Mouse (Mus musculus) layer of hippocampus, adult 9-11 months (tissue): ENCODE results near the gene Psmb4.
"Not testable (repeated sequence)": the region's sequence is repeated elsewhere in the genome, so short reads cannot be mapped to it uniquely, and the experiment has no call there.

Experiments
- DNase-seq: peaks from one replicate; pipeline ENCODE4 v3.0.0; 2022

Gene Psmb4

DNA sequence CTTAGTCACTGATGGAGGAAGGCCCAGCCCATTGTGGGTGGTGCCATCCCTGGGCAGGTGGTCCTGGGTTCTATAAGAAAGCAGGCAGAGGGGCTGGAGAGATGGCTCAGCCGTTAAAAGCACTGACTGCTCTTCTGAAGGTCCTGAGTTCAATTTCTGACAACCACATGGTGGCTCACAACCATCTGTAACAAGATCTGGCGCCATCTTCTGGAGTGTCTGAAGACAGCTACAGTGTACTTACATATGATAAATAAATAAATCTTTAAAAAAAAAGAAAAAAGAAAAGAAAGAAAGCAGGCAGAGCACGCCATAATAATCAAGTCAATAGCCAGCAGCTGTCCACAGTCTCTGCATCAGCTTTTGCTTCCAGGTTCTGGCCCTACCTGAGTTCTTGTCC is 18.0 kb upstream of the Psmb4 start:
- not testable (repeated sequence) for DNase-seq

DNA sequence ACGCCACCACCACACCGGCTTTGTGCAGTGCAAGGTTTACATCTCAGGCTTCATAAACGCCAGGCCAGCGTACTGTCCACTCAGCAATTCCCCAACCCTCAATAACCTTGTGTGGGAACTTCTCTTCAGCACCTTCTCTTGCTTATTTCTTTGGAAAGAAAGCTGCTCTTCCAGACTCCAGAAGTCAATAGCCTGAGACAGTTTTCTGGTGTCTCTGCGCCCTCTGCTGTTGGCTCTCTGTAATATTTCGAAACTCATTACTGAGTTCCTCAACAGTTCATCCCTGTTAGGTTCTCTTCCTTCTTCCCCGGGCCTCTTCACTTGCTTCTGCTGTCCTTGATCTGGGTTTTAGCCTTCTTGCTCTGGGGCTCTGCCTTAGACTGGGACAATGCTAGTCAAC is 16.0 kb upstream of the Psmb4 start:
- peak; percentile 42 for DNase-seq

DNA sequence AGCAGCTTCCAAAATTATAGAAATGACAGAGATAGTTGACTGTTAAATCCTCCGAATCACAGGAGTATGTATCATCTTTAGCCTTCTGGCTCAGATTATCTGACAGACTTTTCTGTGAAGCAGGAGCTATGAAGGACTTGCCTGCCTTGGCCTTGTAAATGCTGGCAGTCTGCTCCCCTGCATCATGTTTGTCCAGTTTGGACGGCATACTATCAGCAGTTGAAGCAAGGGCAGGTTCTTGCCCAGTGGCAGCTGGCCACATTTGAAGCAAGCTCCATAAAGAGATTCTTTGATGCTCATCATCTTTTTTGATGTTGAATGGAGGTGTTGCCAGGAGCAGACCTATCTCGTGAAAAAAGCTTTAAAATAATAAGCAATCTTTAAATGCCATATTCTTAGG is 7.3 kb upstream of the Psmb4 start:
- no peak for DNase-seq

DNA sequence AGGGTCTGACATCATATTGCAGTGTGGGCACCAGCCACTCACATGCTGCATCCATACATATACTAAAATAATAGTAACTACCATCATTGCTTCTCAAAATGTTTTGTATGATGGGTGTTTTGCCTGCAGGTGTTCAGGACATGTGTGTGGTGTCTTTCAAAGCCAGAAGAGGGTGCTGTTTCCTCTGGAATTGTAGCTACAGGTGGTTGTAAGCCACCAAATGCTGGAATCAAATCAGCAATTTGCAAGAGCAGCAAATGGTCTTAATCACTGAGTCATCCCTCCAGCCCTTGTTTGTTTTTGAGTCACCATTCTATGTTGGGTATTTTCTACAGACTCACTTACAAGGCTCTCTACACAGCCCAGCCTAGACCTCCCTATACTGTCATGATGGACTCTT is 1.8 kb upstream of the Psmb4 start:
- DNase-seq, result no peak

DNA sequence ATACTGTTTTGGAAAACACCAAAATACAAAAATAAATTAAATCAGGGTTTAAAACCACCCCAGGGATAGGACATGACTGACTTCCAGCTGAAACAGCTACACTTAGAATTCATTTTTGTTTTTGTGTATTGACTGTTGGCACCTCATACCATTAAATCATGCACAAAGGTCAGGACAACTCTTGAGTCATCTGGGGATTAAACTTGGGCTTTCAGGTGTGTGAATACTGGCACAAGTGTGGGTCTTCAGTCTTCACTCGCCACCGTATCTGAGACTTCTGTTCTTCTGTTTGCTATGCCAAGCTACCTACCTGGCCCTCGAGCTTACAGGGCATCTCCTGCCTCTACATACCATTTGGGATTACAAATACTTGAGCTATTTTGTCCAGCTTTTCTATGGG is 4.2 kb downstream of the Psmb4 start:
- no peak for DNase-seq

DNA sequence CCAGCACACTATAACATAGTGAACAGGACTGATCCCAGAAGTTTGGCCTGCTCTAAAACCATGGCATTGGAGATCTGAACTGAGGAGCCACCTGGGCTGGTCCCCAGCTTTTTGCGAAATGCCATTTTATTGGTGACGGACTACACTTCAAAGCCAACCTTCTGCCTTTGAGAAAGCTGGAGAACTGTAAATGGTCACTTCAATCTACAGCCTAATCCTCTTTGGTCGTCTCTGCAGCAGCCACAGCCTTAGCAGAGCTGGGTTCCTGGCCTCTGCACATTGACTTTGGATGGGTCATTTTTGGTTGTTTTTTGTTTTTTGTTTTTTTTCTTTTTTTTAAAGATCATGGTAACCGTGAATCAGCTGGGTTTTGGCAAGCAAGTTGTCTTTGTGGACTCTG is 4.9 kb downstream of the Psmb4 start:
- DNase-seq, result no peak

DNA sequence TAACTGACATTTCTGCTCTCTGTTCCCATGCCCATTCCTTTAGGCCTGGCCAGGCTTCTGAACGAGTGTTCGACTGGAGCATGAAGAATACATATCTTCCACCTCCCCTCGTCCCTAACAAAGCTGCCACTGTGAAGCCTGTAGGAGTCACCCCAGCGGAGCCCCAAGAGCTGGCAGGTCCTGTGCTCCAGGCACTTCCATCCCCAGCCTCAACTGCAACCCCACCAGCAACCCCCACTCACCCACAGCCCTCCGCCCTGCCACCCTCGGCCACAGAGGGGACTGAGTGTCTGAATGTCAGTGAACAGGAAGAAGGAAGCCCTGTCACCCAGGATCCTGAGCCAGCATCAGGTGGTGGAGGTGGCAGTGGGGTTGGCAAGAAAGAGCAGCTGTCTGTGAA is 8.1 kb downstream of the Psmb4 start:
- DNase-seq, result no peak

DNA sequence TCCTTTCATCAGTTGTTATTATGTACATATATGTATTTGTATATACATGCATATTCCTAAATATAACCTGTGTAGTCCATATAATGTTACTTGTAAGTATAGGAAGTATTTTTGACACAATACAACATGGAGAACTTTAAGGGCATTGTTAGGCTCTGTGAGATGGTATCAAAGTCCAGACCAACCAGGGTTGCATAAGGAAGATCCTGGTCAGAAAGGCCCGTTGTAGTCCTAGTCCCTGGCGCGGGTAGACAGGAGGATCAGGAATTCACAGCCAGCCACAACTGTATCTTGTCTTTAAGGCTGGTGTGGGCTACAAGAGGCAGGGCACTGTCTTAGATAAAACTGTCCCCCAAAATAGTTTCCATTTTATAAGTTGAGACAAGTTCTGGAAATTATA is 17.8 kb downstream of the Psmb4 start:
- no peak for DNase-seq

DNA sequence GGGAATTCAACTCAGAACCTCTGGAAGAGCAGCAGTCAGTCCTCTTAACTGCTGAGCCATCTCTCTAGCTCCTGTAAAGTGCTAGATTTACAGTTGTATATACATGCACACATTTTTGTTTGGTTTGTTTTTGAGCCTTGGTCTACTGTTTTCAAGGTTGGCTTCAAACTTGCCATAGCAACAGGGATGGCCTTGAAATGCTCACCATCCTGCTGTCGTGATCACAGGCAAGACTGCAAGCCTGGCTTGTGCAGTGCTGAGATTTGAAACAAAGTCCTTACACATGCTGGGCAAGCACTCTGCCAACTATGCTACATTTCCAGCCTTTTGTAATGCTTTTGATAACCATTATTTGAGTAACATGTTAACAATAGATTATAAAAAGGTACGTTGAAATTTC is 27.3 kb downstream of the Psmb4 start:
- DNase-seq, result no peak

DNA sequence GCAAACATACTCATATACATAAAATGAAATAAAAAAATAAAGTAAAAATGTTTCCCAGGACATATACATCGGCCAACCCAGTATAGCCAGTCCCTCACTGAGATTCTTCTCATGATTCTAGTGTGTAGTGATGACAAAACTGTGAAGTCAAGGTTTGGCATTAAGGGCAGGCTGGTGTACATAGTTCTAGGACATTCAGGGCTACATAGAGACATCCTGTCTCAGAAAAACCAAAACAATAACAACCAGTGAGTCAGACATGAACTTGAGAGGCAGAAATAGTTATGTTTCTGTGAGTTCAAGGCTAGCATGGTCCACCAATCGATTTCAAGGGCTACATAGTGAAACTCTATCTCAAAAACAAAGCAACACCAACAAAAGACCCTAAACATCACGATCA is 34.5 kb downstream of the Psmb4 start:
- no peak for DNase-seq

DNA sequence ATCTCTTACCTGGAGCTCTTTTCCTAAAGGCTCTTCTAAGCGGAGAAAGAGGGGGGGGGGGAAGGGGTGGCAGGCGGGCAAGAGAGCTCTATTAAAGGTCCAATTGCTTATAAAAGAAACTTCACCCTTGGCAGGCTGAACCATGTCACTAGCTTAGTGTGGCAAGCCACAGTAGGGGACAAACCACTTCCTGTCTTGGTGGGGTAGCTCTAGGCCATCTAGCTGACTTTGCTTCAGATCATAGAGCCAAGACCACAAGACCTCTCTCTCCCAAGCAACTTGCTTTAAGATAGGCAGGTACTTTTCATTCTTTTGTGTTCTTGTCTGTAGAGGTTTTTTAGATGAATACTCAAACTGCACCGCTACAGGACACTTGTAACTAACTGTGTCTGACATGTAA is 35.0 kb downstream of the Psmb4 start:
- no peak for DNase-seq

DNA sequence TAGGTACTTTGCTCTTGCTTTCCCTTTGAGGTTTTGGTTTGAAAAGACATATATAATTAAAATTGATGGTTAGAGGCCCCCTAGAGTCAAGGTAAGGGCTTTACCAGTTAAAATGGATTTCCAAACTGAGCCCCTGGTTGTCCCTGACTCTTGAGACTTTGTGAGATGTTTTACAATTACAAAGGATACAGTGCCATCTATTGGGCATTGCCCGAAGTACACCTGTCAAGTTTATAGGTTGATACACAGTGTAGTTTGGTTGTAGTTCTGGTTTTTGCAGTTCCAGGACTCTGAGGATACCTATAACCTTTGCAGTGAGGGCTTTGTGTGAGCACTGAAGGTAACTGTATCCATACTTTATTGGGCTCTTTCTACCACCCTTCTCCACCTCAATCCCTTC is 37.4 kb downstream of the Psmb4 start:
- DNase-seq, result peak; percentile 47

DNA sequence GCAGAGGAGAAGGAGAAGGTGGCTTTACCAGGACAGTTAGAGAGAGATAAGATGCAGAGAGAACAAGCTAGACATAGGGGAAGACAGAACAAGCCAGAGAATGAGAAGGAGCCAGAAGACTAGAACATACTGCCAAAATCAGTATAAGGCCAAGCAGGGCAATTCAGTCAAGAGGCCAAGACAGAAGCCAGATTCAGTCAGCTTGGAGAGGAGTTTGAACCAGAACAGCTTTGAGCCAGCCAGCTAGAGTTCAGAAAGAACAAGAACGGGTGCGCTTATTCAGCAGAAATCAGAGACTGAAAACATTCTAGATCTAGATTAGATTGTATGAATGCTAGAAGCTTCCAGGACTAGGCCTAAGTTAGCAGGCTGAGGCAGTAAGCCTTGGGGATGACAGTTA is 39.4 kb downstream of the Psmb4 start:
- no peak for DNase-seq

DNA sequence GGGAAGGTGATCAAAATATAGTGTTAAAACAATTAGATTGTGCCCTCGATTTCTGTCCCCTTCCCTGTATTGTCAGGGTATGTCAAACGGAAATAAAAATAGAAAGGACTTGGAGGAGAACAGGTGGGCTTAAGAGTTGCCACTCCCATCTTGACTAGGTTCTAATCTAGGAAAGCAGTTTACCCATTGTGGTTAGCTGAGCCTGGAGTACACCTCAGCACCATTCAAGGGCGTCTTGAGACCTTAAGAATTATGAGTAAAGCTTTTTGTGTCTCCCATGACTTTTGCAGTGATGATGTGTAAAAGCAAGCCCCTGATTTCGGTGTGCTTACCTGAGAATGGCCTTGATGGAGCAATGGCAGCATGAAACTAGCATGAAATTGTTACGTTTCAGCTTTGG is 47.7 kb downstream of the Psmb4 start:
- no peak for DNase-seq

DNA sequence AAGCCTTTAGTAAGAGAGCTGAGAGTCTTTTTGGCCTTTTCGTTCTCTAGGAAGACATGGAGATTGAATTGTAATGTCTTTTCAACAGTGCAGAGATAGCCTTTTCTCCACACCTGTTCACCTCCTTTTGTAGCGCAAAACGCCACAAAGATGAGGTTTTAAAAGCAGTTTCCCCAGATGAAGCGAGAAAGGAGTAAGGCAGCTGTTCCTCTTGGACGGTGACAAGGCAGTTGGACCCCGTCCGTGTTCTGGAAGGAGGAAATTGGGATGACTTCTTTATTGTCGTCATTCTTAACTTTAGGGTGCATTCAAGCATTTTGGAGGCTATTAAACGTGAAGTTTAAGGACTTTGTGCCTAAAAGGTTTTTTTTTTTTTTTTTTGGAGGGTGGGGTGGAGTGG is 48.1 kb downstream of the Psmb4 start:
- no peak for DNase-seq

DNA sequence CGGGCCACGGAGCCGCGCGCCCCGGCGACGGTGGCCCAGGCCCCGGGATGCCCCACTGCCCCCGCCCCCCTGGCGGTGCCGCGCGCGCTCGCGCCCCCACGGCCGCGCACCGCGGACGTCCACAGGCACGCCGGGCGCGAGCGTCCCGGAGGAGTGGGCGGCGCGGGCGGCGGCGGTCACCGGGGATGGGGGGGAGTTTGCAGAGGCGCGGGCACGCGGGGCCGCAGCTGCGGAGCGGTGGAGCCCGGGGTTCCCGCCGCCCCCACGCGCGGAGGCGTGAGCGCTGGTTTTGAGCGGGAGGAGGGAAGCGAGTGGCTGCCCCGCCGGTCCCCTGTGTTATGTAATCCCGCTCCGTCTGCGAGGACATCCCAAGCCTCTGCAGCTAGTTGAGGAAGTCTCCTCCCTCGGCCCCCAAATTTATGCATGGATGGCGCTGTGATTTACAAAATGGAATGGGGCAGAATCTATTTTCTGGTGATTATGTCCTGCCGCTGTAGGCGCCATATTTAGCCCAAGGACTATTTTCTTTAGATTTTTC is 48.7 kb downstream of the Psmb4 start:
- peak; percentile 93 for DNase-seq

DNA sequence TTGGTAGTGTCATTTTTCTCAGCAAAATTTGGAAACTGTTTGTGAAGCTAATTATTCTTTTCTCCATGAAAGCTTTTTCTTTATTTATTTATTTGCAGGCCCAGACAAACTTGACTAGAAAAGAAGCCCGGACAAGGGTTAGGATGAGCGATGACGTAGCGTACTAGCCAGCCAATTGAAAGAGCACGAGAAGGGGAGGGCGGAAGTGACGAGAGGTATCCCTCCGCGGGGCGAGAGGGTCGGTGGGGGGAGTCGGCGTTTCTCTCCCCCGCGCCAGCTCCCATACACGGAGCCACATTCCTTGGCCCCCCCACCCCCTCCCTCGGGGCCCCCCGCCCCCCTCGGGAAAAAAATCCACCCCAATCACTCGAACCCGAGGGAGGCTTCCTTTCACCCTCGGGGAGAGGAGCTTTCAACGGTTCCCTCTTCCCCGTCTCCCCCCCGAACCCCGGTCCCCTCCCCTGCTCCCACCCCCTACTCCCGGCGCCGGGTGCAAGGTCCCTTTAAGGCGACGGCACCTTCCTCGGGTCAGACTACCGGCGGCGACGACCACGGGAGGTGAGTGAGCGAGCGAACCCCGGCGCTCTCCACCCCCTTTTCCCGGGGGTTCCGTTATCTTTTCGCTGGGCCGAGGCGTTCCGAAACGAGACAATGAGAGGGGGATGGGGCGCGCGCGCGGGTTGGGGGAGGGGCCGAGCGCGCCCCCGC is 49.4 kb downstream of the Psmb4 start, which contains the start of gene Pogz:
Gene Pogz (plus strand): TSS at position 385 of the 708 bp plus-strand sequence.
- DNase-seq, result peak; percentile 98

DNA sequence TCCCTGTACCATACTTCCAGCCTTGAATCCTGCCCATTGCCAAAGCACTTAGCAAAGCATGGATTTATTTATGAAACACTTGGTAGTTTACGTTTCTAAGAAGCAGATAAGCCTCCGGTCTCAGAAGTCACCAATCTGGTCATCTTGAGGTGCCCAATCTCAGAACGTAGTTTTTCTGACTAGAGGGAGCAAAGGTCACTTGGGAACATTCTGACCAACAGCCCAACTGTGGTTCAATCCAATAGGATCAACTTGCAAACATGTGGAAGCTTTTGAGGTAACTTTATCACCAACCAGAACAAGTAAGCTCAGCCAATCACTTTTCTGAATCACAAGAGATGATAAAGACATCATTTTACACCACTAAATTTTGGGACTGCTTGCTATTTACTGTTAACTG is 51.4 kb downstream of the Psmb4 start:
- DNase-seq, result no peak
